Mouse (Mus musculus) urinary bladder, postnatal 4 days (tissue): ENCODE data around the gene Cx3cr1.
"Not testable (repeated sequence)": the region's sequence is repeated elsewhere in the genome, so short reads cannot be mapped to it uniquely, and the experiment has no call there.

Source experiments
- DNase-seq, 2 experiments: peaks; one replicate each; pipeline ENCODE4 v3.0.0; 2021 to 2022; ENCODE audit warnings: low spot score in 2 of 2

Gene Cx3cr1

GRCm38 (mm10) chr9:120027401-120028151 lies 42.1 kb downstream of the Cx3cr1 start:
- no peak for DNase-seq

DNA sequence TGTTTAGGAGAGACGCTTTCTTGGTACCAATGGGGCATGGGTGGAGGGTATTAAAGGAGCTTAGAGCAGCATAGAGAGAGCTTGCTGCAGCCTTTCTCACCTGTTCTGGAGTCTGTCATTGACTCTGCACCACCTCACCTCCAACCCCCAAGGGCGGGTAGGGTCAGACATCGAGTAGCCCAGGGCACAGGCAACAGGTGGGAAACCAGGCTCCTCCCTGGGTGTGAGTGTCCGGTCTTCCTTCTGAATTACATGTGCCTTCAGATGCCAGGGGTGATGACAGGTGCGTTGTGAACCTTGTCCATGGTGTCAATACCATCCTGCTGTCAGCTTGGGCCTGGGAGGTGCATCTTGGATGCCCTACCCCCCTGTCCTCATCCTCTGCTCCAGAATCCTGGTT lies 45.1 kb downstream of the Cx3cr1 start:
- DNase-seq: no peak

DNA sequence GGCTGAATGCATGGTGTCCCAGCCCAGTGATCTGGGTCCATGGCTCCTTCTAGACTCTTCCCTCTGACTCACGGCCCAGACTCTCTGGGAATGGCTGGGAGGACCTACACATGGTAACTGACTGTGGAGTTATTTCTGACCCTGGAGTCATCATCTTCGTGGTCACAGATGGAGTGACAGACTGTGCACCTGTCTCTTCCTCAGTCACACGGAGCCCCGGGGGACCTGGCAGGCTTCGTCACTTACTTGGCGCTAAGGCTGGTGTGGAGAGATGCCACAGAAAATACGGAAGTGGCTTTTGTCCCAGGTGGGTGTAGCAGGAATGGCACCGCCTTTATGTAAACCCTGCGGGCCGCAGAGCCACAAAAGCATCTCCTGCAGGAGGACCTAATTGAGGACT lies 45.5 kb downstream of the Cx3cr1 start:
- DNase-seq: no peak

- DNase-seq: no peak
Observed at GRCm38 (mm10) chr9:120023086-120023811, 46.4 kb downstream of the Cx3cr1 start, which contains the start of gene Xirp1. Gene Xirp1, minus strand, starts transcription at chr9:120023598.

- DNase-seq: no peak
Observed at GRCm38 (mm10) chr9:120021164-120021563, 48.5 kb downstream of the Cx3cr1 start.

GRCm38 (mm10) chr9:120020285-120020890 lies 49.3 kb downstream of the Cx3cr1 start:
- DNase-seq: peak in 1 of 2 experiments; percentile 82

- no peak for DNase-seq
Observed at GRCm38 (mm10) chr9:120016956-120017355, 52.7 kb downstream of the Cx3cr1 start.

DNA sequence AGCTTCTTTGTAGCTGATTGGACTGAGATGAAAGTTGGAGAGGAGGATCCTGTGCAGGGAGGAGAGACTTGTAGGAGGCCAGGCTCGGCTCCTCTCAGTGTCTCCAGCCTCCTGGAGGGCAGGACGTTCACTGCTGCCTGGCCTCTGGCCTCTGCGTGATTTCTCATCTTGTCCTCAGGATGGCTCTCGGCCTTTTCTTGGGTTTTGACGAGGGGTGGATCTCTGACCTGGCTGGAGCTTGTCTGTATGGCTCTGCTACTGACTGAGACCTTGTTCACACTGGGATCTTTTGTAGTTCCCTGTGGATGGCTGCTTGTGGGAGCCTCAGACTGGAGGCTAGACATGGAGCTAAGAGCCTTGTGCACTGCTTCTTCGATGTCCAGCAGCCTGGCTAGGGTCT lies 54.9 kb downstream of the Cx3cr1 start:
- no peak for DNase-seq

DNA sequence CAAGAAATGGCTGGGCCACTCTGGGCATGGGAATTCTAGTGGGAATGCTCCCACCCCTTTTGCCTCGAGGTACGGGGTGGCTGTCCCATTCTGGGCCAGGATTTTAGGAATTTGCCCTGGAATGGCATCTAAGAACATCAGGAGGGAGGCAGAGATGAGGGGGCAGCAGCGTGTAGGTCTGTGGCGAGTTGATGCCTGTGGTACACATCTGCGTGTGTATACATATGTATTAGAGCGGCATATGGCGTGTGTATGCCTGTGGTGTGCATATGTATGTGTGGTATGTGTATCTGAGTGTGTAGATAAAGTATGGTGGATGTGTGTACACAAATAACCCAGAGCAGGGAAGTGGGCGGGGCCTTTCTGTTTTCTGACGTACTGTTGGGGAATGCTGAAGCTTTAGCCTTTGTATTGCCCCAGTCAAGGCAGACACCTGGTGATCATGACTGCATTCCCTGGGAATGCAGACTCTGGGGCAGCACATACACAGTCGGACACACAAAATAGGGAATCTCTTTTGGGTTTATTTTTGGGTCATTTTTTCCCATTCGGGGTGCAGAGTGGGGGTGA lies 56.3 kb downstream of the Cx3cr1 start:
- DNase-seq: no peak

DNA sequence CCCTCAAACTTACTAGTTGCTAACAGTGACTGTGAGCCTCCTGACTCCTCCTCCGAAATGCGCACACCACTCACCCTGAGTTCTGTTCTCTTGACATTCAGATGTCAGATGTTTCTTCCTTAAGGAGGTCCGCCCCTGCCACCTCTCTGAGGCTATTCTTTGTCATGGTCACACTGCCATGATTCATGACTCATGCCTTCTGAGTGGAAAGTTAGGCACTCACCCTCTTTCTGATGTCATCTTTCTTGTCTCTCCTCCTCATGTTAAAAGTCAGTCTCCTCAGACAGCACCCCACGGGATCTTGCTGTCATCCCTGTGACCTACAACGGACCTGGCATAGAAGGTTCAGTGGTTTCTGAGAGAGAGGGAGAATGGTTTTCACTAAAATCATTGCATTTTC lies 56.9 kb downstream of the Cx3cr1 start:
- no peak for DNase-seq

DNA sequence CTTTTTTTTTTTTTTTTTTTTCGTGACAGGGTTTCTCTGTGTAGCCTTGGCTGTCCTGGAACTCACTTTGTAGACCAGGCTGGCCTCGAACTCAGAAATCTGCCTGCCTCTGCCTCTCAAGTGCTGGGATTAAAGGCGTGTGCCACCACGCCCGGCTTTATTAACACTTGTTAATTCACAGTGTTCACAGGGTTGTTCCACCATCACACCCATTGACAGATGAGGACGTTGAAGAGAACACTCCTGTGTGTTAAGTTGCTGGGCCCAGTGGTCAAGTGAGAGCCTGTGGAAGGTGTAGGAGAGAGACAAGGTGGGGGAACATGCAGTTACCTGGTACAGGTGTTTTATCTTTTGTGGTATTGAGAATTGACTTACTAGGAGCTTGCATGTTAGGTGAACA lies 57.5 kb downstream of the Cx3cr1 start:
- not testable (repeated sequence) for DNase-seq

DNA sequence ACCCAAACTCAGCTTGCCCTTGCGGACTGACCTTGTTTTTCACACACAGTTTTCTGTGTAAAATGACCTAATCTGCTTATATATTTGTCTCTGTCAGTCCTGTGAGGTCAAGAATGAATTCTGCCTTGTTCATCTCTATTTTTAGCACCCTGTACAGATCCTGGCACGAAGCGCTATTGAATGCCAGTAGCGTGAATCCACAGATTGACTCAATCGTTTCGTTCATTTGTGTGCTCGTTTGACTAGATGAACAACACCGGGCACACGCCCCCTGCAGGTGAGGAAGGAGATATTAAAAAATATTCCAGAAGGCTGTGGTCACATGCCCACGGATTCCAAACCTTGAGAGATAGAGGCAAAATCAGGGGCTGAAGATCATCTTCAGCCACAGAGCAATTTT lies 58.1 kb downstream of the Cx3cr1 start:
- peak in 1 of 2 experiments; percentile 59 for DNase-seq

GRCm38 (mm10) chr9:120010781-120011511 lies 58.7 kb downstream of the Cx3cr1 start:
- peak; percentile 97 to 98 for DNase-seq

GRCm38 (mm10) chr9:120009871-120010270 lies 59.8 kb downstream of the Cx3cr1 start:
- no peak for DNase-seq

- no peak for DNase-seq
Observed at GRCm38 (mm10) chr9:120009226-120009841, 60.3 kb downstream of the Cx3cr1 start.

GRCm38 (mm10) chr9:120007833-120008232 lies 61.8 kb downstream of the Cx3cr1 start:
- no peak for DNase-seq

DNA sequence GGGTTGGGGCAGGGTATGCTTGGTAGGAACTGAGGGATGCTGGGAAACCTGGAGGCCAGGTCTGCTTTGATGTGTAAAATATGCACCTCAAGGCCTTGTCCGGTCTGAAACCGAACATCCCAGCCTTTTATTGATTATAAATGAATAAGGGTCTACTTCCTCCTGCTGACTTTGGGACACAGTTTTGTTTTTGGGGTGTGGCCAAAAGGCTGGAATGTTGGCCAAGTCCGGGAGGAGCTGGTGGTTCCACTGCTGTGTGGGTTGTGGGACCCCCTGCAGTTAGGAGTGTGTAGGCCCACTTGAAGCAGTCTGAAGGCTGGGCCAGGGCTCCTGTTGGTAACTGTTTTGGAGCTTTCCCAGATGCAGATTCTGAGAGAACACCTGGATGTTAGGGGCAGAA lies 63.7 kb downstream of the Cx3cr1 start:
- no peak for DNase-seq

GRCm38 (mm10) chr9:120002893-120003292 lies 66.8 kb downstream of the Cx3cr1 start:
- DNase-seq: no peak

DNA sequence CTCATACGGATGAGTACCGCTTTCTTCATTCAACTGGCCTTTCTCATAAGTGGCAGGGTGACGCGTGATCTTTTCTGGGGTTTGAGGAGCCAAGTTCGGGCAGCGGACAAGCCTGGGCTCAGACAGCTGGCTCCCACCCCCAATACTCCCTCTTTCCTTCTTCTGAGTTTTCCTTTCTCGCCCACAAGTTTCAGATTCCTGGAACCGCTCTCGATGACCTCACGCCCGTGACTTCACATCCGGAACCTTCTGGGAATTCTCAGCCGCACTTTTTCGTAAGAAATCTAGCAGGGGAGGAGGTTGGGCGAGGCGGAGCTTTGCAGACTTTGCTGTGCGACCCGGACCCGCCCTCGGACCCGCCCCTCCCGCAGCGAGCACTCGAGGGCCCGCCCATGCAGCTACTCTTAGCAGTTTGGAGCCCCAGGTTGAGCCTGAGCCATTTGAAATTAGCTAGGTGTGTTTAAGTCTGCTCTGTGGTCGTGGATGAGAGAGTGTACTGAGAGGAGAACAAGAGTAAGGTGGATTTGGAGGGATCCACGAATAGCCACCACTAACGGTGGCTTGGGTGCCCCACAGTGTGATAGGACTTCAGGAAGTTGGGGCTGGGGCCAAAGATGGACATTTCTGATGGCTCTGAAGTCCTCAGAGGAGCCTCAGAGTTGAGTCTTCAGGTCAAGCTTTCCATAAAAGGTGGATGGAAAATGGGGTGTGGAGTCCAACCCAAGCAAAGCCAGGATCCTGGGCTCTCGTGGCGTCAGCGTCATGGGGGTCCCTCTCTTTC lies 67.5 kb downstream of the Cx3cr1 start:
- peak; percentile 78 to 88 for DNase-seq

DNA sequence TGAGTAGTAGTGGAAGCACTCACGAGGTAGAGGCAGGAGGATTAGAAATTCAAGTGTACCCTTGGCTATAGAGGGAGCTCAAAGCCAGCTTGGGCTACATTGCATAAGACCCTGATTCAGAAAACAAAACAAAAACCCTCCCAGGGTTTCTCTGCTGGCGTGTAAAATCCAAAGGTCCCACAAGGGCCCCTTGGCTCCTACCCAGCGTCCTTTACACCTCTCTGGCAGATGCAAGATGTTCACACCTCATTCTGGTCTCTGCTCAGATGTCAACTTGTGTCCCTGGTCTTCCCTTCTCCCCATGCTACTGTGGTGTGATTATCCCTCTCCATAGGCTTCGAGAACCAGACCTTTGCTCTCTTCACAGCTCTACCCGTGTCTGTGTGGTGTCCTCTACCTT lies 68.9 kb downstream of the Cx3cr1 start:
- DNase-seq: no peak
